Mouse (Mus musculus) heart, postnatal 14 days (tissue): ENCODE results near the gene Kcnc3. TPM values are rescaled to one million over a fixed set of nuclear protein-coding genes. Genes with fewer than 3 reads are reported as not detected.
A peak's percentile ranks its signal among the peaks of the same experiment; 100 is the strongest.

ENCODE experiments used
- DNase-seq, 2 experiments: peaks; one replicate each; pipeline ENCODE4 v3.0.0; 2021 to 2022
- intact Hi-C: fragments of 180-260 bp; cut with DNase I; formaldehyde crosslinking; loops from one replicate; pipeline ENCODE4 v1.15.1; 2025
- total RNA-seq, 2 experiments: library from RNA; stranded (reverse); gene quantifications; 2 replicates each; pipeline ENCODE4 v1.2.3; 2021

Kcnc3 gene
- total RNA-seq, 2 experiments from 2014 or later: 1.3 to 1.5 TPM

DNA sequence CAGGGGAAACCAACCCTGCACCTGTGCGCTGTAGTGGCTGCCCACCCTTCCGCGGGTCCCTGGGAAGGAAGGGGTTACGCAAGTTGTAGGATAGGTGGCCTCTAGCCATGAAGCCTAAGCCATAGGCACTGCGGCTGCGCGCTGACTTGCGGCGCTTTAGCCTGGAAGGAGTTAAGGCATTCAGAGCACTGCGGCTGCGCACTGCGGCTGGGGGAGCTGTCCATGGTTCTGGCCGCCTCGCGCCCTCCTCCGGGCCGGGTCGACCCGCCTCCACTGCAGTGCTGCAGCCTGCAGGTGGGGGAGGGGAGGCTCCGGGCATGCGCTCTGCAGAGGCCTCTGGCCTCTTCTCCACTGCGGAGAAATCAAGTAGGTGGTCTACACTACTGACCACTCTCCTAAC, 3.3 kb downstream of the Kcnc3 start:
- DNase-seq: peak; percentile 82 to 91
- intact Hi-C loops: no loop called here

DNA sequence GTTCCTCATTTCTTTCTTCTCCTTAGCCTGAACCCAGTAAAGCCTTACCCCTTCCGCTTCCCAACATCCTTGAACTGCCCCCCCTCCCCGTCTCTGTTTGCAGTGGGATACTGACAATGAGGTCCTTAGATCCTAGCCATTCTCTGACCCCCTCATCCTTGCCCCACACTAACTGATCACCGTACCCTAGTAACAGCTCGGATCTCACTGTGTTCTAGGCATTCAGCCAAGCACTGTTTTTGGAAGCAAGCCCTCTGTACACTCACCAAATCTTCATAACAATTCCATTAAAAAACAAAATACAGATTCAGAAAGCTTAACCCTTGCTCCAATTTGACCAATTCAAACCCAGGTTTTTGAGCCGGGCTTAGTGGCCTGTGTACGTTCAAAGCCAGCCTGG, 3.8 kb downstream of the Kcnc3 start:
- peak in 1 of 2 experiments; percentile 12 for DNase-seq
- intact Hi-C loops: no loop called here

DNA sequence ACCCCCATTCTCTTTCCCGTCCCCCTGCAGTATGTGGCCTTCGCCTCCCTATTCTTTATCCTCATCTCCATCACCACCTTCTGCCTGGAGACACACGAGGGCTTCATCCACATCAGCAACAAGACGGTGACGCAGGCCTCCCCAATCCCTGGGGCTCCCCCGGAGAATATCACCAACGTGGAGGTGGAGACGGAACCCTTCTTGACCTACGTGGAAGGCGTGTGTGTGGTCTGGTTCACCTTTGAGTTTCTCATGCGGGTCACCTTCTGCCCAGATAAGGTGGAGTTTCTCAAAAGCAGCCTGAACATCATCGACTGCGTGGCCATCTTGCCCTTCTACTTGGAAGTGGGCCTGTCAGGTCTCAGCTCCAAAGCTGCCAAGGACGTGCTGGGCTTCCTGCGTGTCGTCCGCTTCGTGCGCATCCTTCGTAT, 4.7 kb downstream of the Kcnc3 start:
- intact Hi-C loops: no loop called here
- DNase-seq: no peak

DNA sequence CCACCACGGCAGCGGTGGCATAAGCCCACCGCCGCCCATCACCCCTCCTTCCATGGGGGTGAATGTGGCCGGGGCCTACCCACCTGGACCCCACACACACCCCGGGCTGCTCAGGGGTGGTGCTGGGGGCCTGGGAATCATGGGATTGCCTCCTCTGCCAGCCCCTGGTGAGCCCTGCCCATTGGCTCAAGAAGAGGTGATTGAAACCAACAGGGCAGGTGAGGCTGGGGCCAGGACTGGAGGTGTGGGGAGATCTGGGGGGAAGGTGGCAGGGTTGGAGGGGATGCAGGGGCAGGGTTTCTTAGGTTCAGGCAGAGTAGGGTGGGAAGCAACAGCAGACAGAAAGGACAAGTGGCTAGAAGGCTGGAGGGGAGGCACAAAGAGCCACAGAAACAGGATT, 5.6 kb downstream of the Kcnc3 start:
- no peak for DNase-seq
- intact Hi-C loops: no loop called here

DNA sequence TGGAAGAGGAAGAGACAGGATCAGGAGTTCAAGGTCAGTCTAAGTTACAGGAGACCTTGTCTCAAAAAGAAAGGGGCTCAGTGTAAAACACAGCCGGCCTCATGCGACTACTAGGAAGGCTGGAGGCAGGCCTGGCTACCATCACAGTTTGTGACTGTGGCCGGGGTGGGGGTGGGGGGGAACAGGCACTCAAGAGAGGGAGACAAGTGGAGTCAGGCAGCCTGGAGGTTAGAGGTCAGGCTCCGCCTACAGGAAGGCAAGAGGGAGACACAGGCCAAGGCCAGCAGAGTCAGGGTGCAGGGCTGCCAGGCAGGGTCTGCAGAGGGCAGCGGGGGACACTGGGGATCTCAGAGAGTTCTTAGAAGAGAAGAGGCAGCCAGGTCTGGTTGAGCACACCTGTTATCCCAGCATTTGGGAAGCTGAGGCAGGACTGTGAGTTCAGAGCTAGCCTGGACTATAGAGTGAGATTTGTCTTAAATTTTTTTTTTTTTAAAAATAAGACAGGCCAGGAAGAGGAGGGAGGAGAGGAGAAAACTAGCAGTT, 6.6 kb downstream of the Kcnc3 start:
- DNase-seq: no peak
- intact Hi-C loops: no loop called here

- intact Hi-C loops: no loop called here
- no peak for DNase-seq
Observed at GRCm38 (mm10) chr7:44597666-44598065, 7.2 kb downstream of the Kcnc3 start.

GRCm38 (mm10) chr7:44598336-44598735, 7.9 kb downstream of the Kcnc3 start:
- intact Hi-C loops: no loop called here

GRCm38 (mm10) chr7:44600691-44601262, 10.3 kb downstream of the Kcnc3 start:
- intact Hi-C loops: no loop called here

More at GRCm38 (mm10) chr7:44598336-44598735, 7.9 kb downstream of the Kcnc3 start:
- DNase-seq: no peak

DNA sequence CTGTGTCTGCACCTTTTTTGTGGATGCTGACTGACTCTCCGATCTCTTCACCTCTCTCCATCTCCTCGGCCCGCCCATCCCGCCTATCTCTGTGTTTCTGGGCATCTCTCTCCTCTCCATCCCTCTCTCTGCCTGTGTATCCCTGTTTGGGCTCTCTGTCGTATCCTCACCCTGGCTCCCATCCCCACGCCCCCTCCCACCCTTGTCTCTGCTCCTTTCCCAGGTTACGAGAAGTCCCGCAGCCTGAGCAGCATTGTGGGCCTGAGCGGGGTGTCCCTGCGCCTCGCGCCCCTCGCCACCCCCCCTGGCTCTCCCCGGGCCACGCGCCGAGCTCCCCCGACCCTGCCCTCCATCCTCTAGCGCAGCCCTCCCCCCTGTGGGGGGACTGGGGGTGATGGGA, 11.2 kb downstream of the Kcnc3 start:
- DNase-seq: no peak
- intact Hi-C loops: no loop called here

More at GRCm38 (mm10) chr7:44600691-44601262, 10.3 kb downstream of the Kcnc3 start:
- DNase-seq: no peak

GRCm38 (mm10) chr7:44602443-44602842, 12.0 kb downstream of the Kcnc3 start:
- intact Hi-C loops: no loop called here
- no peak for DNase-seq

- DNase-seq: no peak
- intact Hi-C loops: no loop called here
Observed at GRCm38 (mm10) chr7:44603186-44603855, 12.9 kb downstream of the Kcnc3 start.

GRCm38 (mm10) chr7:44604139-44604606, 13.7 kb downstream of the Kcnc3 start:
- DNase-seq: peak in 1 of 2 experiments; percentile 14
- intact Hi-C loops: no loop called here

DNA sequence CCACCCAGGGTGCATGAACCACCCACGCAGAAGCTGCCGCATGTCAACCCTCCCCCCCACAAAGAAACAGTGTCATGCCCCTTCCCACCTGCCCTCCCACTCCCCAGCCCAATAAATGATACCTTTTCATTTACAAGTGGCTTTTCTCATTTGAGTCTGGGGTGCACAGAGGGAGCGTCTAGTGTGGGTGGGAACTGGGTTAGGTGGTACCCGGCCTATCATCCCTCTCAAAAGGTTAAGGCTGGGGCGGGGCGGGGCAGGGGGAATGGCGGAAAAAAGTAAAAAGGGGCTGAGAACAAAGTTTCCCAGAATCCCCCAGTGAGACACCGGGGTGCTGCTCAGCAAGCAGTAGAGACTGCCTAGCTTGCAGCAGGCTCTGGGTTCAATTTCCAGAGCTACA, 14.2 kb downstream of the Kcnc3 start:
- intact Hi-C loops: no loop called here
- DNase-seq: no peak

- intact Hi-C loops: no loop called here
- no peak for DNase-seq
Observed at GRCm38 (mm10) chr7:44605436-44605835, 15.0 kb downstream of the Kcnc3 start.

DNA sequence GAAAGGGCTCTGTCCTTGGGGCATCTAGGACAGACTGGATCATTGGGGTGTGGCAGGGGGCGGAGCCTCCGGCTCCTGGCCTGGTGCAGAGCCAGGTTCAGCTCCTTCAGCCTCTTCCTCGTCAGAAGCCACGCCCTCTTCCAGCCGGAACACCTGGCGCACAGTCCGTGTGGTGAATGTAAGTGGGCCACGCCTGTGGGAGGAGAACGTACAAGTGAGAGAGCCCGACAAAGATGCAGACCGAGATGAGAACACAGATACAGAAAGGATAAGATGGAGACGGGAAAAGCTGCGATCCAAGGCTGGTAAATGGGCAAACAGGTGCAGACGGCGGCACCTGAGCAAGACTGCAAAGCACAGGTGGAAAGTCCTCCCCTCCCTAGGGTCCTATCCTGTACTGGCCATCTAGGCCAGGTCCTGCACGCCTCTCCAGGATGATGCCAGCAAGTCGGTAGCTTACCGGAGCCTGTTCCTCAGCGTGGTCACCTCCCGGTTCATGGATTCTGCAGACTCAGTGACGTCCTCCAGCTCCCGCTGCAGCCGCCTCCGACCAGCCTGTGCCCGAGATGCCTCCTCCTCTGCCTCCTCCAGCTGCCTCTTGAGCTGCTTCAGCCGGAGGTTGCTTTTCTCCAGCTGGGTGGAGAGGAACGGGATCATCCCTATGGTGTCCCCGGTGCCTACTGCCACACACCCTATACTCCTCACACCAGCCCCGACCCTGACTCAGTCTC, 15.9 kb downstream of the Kcnc3 start:
- no peak for DNase-seq
- intact Hi-C loops: no loop called here

GRCm38 (mm10) chr7:44612192-44612591, 21.7 kb downstream of the Kcnc3 start:
- intact Hi-C loops: no loop called here
- DNase-seq: no peak

GRCm38 (mm10) chr7:44614041-44614688, 23.7 kb downstream of the Kcnc3 start:
- DNase-seq: no peak
- intact Hi-C loops: no loop called here

DNA sequence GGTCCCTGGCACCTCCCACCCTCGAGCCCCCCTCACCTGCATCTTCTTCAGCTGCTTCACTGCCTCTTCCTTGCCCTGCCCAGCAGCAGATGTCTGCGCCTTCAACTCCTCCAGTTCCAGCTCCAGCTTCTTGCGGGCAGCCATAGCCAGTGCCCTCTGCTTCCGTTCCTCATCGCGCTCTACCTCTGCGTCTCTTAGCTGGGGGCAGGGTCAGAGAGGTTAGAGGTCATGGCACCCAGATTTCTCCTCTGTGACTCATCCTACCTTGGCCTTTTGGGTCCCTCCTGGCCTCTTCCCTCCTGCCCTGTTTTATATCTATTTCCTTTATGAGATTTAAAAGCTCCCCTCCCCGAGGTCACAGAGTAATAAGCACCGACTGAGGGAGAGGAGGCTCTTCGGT, 24.8 kb downstream of the Kcnc3 start:
- intact Hi-C loops: no loop called here
- DNase-seq: no peak

- no peak for DNase-seq
Observed at GRCm38 (mm10) chr7:44615987-44616386, 25.5 kb downstream of the Kcnc3 start.

GRCm38 (mm10) chr7:44617059-44617458, 26.6 kb downstream of the Kcnc3 start:
- DNase-seq: no peak
- intact Hi-C loops: no loop called here

More at GRCm38 (mm10) chr7:44615987-44616386, 25.5 kb downstream of the Kcnc3 start:
- intact Hi-C loops: no loop called here
